Mouse (Mus musculus) neural tube, embryonic 14.5 days (tissue): ENCODE measurements at regions not wholly inside any gene's neighbourhood (a gene's known extent, or its start where the extent isn't known, plus 50 kb on each side); places are given as distances from the start of the nearest gene placed in this dataset.
"Not testable (repeated sequence)": the region's sequence is repeated elsewhere in the genome, so short reads cannot be mapped to it uniquely, and the experiment has no call there.

Source experiments
- ATAC-seq: fragments of 200-750 bp; cut with Nextera tagmentation; 2 replicates; pipeline ENCODE4 v1.8.0; 2017; ENCODE audit warnings: low read depth, mild to moderate bottlenecking, moderate TSS enrichment, moderate library complexity
- H3K27ac ChIP-seq: fragments of 300-500 bp; sonication (generic); 2 replicates; pipeline ENCODE4 v1.5.1; 2014; ENCODE audit warnings: low read depth, mild to moderate bottlenecking, control low read depth, low read length, moderate library complexity, mixed read lengths
- H3K27me3 ChIP-seq: fragments of 300-500 bp; sonication (generic); 2 replicates; pipeline ENCODE4 v1.6.1; 2014; ENCODE audit warnings: low read length; ENCODE audit not compliant: control insufficient read depth, insufficient read depth
- H3K36me3 ChIP-seq: fragments of 300-500 bp; sonication (generic); 2 replicates; pipeline ENCODE4 v1.6.1; 2014; ENCODE audit warnings: low read length, mixed read lengths; ENCODE audit not compliant: control insufficient read depth, insufficient read depth
- H3K4me1 ChIP-seq: fragments of 300-500 bp; sonication (generic); 2 replicates; pipeline ENCODE4 v1.6.1; 2014; ENCODE audit warnings: low read length; ENCODE audit not compliant: control insufficient read depth, insufficient read depth
- H3K4me2 ChIP-seq: fragments of 300-500 bp; sonication (generic); 2 replicates; pipeline ENCODE4 v1.6.1; 2014; ENCODE audit warnings: mild to moderate bottlenecking, low read depth, low read length, control low read depth
- H3K4me3 ChIP-seq: fragments of 300-500 bp; sonication (generic); 2 replicates; pipeline ENCODE4 v1.5.1; 2014; ENCODE audit warnings: low read depth, low read length, control low read depth, mixed read lengths
- H3K9ac ChIP-seq: fragments of 300-500 bp; sonication (generic); replicated peaks from 2 replicates; pipeline ENCODE4 v1.6.1; 2014; ENCODE audit warnings: low read depth, mild to moderate bottlenecking, control low read depth, low read length, mixed read lengths
- H3K9me3 ChIP-seq: fragments of 300-500 bp; sonication (generic); 2 replicates; pipeline ENCODE4 v1.6.1; 2016; ENCODE audit warnings: low read length; ENCODE audit not compliant: control insufficient read depth
- WGBS: fragments of 180-500 bp; shearing (Covaris S2); extraction: QIAGEN DNeasy Blood & Tissue Kit; methylation state at CpG from one replicate; pipeline ENCODE4 v1.1.7; 2014; 5-methylcytosine and 5-hydroxymethylcytosine counted together

DNA sequence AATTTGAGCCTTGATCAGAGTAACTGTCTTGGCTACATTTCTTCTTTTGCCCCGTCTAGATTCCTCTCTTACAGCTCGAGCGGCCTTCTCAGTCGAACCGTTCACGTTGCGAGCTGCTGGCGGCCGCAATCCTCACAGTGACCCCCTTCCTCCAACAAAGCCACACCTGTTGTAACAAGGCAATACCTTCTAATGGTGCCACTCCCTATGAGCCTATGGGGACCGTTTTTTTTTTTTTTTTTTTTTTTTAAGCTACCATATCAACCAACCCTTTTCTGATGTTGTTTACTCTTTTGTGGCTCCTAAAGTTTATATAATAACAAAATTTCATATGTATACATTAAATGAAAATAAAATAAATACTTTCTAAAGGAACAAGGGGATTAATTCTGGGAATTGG is 160.4 kb upstream of the Trp63 start:
- not testable (repeated sequence) for H3K4me3 ChIP-seq, H3K27me3 ChIP-seq, ATAC-seq, H3K9ac ChIP-seq, H3K9me3 ChIP-seq, H3K36me3 ChIP-seq, H3K27ac ChIP-seq, H3K4me1 ChIP-seq, H3K4me2 ChIP-seq
- WGBS: 85% methylated on average over 10 of the region's 10 CpGs

DNA sequence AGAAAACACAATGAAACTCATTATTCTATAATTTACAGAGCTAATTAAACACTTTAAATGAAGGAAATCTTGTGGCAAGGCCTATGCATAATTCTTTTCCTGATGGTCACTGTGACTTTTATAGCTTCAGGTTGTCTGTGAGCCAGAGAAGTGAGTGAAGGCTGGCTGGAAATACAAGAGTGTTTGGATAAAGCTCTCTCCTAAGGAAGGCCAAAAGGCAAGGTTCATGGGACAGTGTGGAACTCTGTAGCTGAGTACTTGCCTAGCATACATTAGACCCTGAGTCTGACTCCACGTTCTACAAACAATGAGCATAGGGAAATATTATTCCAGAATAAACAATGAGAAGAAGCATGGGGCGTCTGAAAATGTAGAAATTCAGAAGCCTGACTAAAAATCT is 159.9 kb upstream of the Trp63 start:
- WGBS: 67% methylated on average over 2 of the region's 2 CpGs
- H3K36me3 ChIP-seq: no peaks in the 10 kb centered on the region
- H3K27ac ChIP-seq: no peak overlapping the region
- no peaks in the 10 kb centered on the region for H3K9me3 ChIP-seq
- H3K4me2 ChIP-seq: no peak overlapping the region
- no peak for ATAC-seq
- no peaks in the 10 kb centered on the region for H3K4me1 ChIP-seq
- no peaks in the 10 kb centered on the region for H3K27me3 ChIP-seq
- H3K4me3 ChIP-seq: no peak overlapping the region
- H3K9ac ChIP-seq: no peak overlapping the region

DNA sequence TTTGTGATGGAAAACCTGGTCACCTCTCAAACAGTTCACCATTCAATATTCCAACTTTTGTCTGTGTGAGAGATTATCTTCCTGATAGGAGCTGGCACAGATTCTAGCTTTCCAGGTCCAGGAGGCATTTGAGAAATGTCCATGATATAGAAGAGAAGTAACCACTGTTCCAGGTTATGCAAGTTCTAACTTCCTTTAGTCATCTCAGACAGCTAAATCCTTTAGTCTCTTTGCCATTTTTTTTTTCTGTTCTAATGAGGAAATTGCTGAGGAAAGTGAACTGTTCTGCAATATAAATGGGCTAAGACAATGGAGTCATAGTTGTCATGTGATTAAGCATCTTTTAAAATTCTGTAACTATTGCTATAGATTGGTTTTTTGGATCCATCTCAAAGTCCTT is 155.7 kb upstream of the Trp63 start:
- Histone ChIP-seq H3K4me1 (no peaks in the 10 kb centered on the region), H3K36me3 (no peaks in the 10 kb centered on the region), H3K9me3 (no peaks in the 10 kb centered on the region), H3K4me2 (no peak overlapping the region), H3K27me3 (no peaks in the 10 kb centered on the region), H3K9ac (no peak overlapping the region), H3K27ac (no peak overlapping the region), H3K4me3 (no peak overlapping the region)
- no peak for ATAC-seq

DNA sequence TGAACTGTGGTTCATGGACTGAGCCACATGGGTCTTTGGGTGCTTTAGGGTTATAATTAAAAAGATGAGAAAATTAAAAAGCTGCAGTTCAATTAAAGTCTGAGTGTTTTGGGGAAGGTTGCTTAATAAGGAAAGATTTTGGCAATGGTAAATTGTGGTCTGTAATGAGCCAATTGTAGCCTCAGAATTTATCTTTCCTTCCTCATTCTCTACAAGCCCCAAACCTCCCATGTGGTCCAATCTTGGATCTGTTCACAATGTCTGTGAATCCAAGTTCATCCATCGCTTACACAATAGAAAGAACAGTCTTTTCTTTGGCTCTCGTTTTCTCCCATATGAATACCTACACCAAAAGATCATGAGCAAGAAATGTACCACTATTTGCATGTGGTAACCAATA is 155.2 kb upstream of the Trp63 start:
- H3K4me1 ChIP-seq: no peaks in the 10 kb centered on the region
- no peaks in the 10 kb centered on the region for H3K36me3 ChIP-seq
- no peak overlapping the region for H3K4me3 ChIP-seq
- H3K27me3 ChIP-seq: no peaks in the 10 kb centered on the region
- H3K27ac ChIP-seq: no peak overlapping the region
- no peak overlapping the region for H3K4me2 ChIP-seq
- no peak for ATAC-seq
- no peaks in the 10 kb centered on the region for H3K9me3 ChIP-seq
- no peak overlapping the region for H3K9ac ChIP-seq
- 86% methylated on average over 2 of the region's 2 CpGs for WGBS

DNA sequence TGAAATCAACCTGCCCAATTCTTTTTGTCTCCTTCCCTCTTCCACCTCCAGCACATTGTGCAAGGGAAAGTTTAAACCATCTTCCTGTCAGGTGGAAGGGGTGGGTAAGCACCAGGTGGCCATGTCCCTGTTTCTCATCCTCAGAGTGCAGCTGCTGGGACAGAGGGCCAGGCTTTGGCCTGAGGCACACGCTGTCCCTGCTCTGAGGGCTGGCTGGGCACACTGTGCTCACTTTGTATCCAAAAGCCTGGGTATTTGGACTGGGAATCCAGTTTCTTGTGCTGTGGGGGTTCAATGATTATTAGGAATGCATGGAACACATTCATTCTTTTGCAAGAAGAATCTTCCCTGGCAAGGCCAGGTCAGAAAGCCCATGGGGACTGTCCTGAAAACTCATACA is 153.9 kb upstream of the Trp63 start:
- Histone ChIP-seq H3K27me3 (no peaks in the 10 kb centered on the region), H3K9ac (no peak overlapping the region), H3K9me3 (no peaks in the 10 kb centered on the region), H3K36me3 (no peaks in the 10 kb centered on the region), H3K4me3 (no peak overlapping the region), H3K4me2 (no peak overlapping the region), H3K4me1 (no peaks in the 10 kb centered on the region), H3K27ac (no peak overlapping the region)
- no peak for ATAC-seq
- 100% methylated on average over 1 of the region's 1 CpGs for WGBS

DNA sequence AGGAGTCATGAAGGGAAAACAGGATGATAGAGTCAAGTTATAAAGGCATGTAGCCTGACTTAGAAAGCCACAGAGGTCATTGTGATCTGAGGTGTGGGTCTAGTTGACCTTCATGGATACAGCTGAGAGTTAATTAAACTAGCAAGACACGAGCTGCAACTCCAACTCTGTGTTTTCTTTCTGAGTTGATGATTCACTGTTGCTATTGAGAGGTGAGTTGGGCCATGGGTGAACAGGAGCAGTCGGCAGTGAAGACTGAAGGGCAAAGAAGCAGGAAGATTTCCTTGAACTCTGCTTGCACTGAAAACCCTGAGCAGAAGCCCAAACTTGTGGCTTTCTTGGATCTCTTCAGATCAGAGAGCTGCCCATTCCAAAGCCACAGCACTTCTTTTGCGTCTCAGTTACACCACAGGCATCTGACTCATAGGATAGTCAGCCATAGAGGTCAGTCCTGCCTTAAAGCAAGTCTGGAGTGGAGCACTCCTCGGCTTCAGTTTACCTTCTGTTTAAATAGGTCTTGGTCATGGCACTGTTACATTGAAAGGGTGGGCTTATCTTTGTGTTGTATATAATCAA is 151.7 kb upstream of the Trp63 start:
- H3K27me3 ChIP-seq: no peaks in the 10 kb centered on the region

DNA sequence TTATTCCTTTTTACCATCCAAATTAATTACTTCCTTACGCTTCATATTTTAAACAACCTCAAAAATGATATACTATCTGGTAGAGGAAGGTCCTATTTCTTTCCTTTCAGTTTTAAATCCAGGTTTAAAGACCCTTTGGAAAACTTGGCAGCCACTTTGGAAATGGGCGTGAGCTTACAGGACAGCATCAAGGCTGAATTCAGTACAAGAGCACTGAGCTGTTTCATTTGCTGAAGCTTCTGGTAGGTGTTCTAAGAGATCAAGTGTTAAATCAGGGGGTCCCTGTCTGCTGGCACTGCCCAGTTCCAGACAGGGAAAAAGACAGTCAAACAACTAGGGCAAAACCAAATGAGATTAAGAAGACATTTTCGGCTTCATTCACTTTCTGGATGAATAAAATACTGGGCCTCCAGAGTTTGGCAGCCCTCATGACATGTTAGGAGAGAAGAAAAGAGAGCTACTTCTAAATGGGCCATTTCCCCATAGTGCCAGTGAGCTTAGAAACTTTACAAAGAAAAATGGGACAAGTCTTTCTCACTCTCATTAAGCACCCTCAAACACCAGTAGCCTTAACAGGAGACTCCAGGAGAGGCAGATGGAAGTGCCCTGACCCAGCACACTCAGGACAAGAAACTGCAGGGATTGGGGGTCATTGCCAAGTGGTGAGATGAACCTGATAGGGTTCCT is 150.9 kb upstream of the Trp63 start:
- no peak overlapping the region for H3K9ac ChIP-seq
- no peaks in the 10 kb centered on the region for H3K27me3 ChIP-seq
- no peaks in the 10 kb centered on the region for H3K9me3 ChIP-seq
- H3K27ac ChIP-seq: no peak overlapping the region
- no peaks in the 10 kb centered on the region for H3K4me1 ChIP-seq
- no peak for ATAC-seq
- no peak overlapping the region for H3K4me3 ChIP-seq
- no peak overlapping the region for H3K4me2 ChIP-seq
- no peaks in the 10 kb centered on the region for H3K36me3 ChIP-seq
- 92% methylated on average over 3 of the region's 3 CpGs for WGBS

More for the DNA sequence above, 151.7 kb upstream of the Trp63 start:
- Histone ChIP-seq H3K27ac (no peak overlapping the region), H3K4me2 (no peak overlapping the region), H3K9me3 (no peaks in the 10 kb centered on the region), H3K4me3 (no peak overlapping the region), H3K9ac (no peak overlapping the region), H3K36me3 (no peaks in the 10 kb centered on the region), H3K4me1 (no peaks in the 10 kb centered on the region)
- no peak for ATAC-seq
- WGBS: 86% methylated on average over 4 of the region's 4 CpGs

DNA sequence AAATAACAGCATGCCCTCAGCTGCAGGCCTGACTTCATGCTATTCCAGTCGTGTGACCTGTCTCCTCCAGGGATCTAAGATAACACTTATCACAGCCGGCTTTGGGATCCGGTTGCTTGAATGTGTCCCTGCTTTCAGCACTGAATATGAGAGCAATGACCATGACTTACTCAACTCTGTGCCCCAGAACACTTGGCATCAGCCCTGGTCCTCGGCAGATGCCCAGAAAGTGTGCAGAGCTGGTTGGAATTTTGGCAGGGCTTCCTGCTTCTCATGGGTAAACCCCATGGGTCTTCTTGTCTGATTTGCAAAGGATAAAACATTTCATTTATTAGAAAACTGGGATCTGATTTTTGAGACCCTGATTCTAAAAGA is 150.4 kb upstream of the Trp63 start:
- H3K9me3 ChIP-seq: no peaks in the 10 kb centered on the region
- no peaks in the 10 kb centered on the region for H3K27me3 ChIP-seq
- no peak overlapping the region for H3K4me2 ChIP-seq
- H3K4me3 ChIP-seq: no peak overlapping the region
- H3K27ac ChIP-seq: no peak overlapping the region
- no peaks in the 10 kb centered on the region for H3K4me1 ChIP-seq
- ATAC-seq: no peak
- whole genome bisulfite sequencing: 74% methylated on average over 4 of the region's 4 CpGs
- H3K9ac ChIP-seq: no peak overlapping the region
- H3K36me3 ChIP-seq: no peaks in the 10 kb centered on the region

DNA sequence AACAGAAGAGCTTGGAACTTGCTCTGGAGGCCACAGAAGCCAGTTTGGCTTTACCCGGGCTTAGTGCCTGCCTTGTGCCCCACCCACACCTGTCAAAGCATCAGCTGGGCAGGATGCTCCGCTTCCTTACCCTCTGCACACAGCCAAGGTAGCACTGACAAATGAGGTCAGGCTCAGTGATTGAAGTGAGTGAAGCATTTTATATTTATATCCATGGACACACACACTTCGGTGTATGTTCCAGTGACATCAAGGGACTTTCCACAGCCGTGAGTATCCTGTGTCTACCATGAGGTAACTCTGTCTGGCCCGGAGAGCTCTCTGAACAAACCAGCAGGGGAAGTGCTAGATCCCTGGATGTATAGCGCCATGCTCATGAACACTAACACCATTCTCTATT is 147.0 kb upstream of the Trp63 start:
- Histone ChIP-seq H3K27ac (no peak overlapping the region), H3K4me3 (no peak overlapping the region), H3K9me3 (no peaks in the 10 kb centered on the region), H3K4me1 (no peaks in the 10 kb centered on the region), H3K27me3 (no peaks in the 10 kb centered on the region), H3K36me3 (no peaks in the 10 kb centered on the region), H3K9ac (no peak overlapping the region), H3K4me2 (no peak overlapping the region)
- no peak for ATAC-seq
- 91% methylated on average over 6 of the region's 6 CpGs for WGBS
